Mouse (Mus musculus) liver, postnatal 0 days (tissue): ENCODE measurements around the gene Aldh1l1. TPM values are rescaled to one million over a fixed set of nuclear protein-coding genes. Genes with fewer than 3 reads are reported as not detected.

Source experiments
- ATAC-seq: fragments of 200-750 bp; cut with Nextera tagmentation; 2 replicates; pipeline ENCODE4 v1.8.0; 2017; ENCODE audit warnings: mild to moderate bottlenecking, moderate library complexity
- DNase-seq: peaks from one replicate; pipeline ENCODE4 v3.0.0-alpha.2; 2016
- H3K27ac ChIP-seq: fragments of 300-500 bp; sonication (generic); 2 replicates; pipeline ENCODE4 v1.5.1; 2014; ENCODE audit warnings: antibody characterized with exemption, moderate library complexity, mild to moderate bottlenecking, low read depth
- H3K27me3 ChIP-seq: fragments of 300-500 bp; sonication (generic); 2 replicates; pipeline ENCODE4 v1.6.1; 2014; ENCODE audit warnings: low read length, control low read depth, mixed read lengths; ENCODE audit not compliant: insufficient read depth
- H3K36me3 ChIP-seq: fragments of 300-500 bp; sonication (generic); replicated peaks from 2 replicates; pipeline ENCODE4 v1.6.1; 2014; ENCODE audit warnings: mild to moderate bottlenecking, control low read depth, low read length, moderate library complexity, mixed read lengths; ENCODE audit not compliant: insufficient read depth
- H3K4me1 ChIP-seq: fragments of 300-500 bp; sonication (generic); 2 replicates; pipeline ENCODE4 v1.6.1; 2014; ENCODE audit warnings: antibody characterized with exemption, mild to moderate bottlenecking, control low read depth; ENCODE audit not compliant: insufficient read depth
- H3K4me2 ChIP-seq: fragments of 300-500 bp; sonication (generic); 2 replicates; pipeline ENCODE4 v1.6.1; 2014; ENCODE audit warnings: low read depth, mild to moderate bottlenecking, low read length, moderate library complexity, mixed read lengths
- H3K4me3 ChIP-seq: fragments of 300-500 bp; sonication (generic); 2 replicates; pipeline ENCODE4 v1.5.1; 2014; ENCODE audit warnings: low read depth, low read length
- H3K9ac ChIP-seq: fragments of 300-500 bp; sonication (generic); replicated peaks from 2 replicates; pipeline ENCODE4 v1.6.1; 2014; ENCODE audit warnings: mild to moderate bottlenecking, moderate library complexity
- H3K9me3 ChIP-seq: fragments of 300-500 bp; sonication (generic); 2 replicates; pipeline ENCODE4 v1.6.1; 2016; ENCODE audit warnings: mild to moderate bottlenecking, control low read depth, low read length, mixed read lengths
- CTCF ChIP-seq: sonication (generic); IDR thresholded peaks from 2 replicates; pipeline ENCODE4 v1.5.1; 2016; ENCODE audit warnings: antibody characterized with exemption, low read depth
- EP300 ChIP-seq: IDR thresholded peaks from 2 replicates; pipeline ENCODE4 v1.6.1; 2016; ENCODE audit warnings: antibody characterized with exemption, low read depth, mild to moderate bottlenecking
- WGBS: fragments of 180-500 bp; shearing (Covaris S2); extraction: QIAGEN DNeasy Blood & Tissue Kit; methylation state at CpG from one replicate; pipeline ENCODE4 v1.1.7; 2014; ENCODE audit not compliant: insufficient replicate concordance; 5-methylcytosine and 5-hydroxymethylcytosine counted together
- polyA plus RNA-seq: library from polyadenylated mRNA; unstranded; fragments of >200 nt; fragmentation: Nextera tagmentation; extraction: Ambion mirVana; gene quantifications from 2 replicates; pipeline ENCODE4 v1.2.1, GENCODE M21; 2015

Aldh1l1 gene
- polyA plus RNA-seq, 1 experiment from 2014 or later, result 114 TPM

DNA sequence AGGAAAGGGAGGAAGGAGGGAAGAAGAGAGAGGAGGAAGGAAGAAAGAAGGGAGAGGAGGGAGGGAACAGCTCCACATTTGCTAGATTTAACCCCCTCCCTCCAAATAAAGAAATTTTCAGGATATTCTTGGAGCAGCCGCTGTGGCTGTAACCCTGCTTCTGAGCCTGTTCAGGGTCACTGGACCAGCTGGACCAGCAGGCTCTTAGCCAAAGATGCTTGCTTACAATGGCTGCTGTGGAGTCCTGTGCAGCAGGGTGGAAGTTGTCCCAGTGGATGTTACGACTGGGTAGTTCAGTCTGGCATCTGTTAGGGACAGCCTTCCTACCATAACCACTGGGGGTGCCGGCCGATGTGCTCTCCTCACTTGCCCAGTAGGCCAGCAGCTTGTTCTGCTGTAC lies 82.5 kb downstream of the Aldh1l1 start:
- Histone ChIP-seq H3K9ac (no peak overlapping the region), H3K4me3 (no peak overlapping the region), H3K36me3 (peaks cover 32% of the 10 kb centered on the region), H3K4me2 (no peak overlapping the region), H3K27me3 (no peaks in the 10 kb centered on the region), H3K27ac (no peak overlapping the region), H3K4me1 (no peaks in the 10 kb centered on the region), H3K9me3 (no peaks in the 10 kb centered on the region)
- TF ChIP-seq CTCF (no peak), EP300 (no peak)
- WGBS, result 76% methylated on average over 4 of the region's 4 CpGs
- DNase-seq (no peak), ATAC-seq (no peak)

GRCm38 (mm10) chr6:90569736-90570383 lies 83.6 kb downstream of the Aldh1l1 start:
- Histone ChIP-seq H3K27ac (no peak overlapping the region), H3K36me3 (peaks cover 27% of the 10 kb centered on the region), H3K27me3 (no peaks in the 10 kb centered on the region), H3K9me3 (no peaks in the 10 kb centered on the region), H3K9ac (no peak overlapping the region), H3K4me2 (no peak overlapping the region), H3K4me3 (no peak overlapping the region), H3K4me1 (no peaks in the 10 kb centered on the region)
- no peak for ATAC-seq
- DNase-seq, result no peak
- WGBS, result 29% methylated on average over 12 of the region's 12 CpGs
- TF ChIP-seq CTCF (no peak), EP300 (no peak)

GRCm38 (mm10) chr6:90570392-90570791 lies 84.2 kb downstream of the Aldh1l1 start:
- TF ChIP-seq CTCF (no peak), EP300 (no peak)
- H3K27me3 ChIP-seq, result no peaks in the 10 kb centered on the region
- no peak overlapping the region for H3K4me2 ChIP-seq
- 69% methylated on average over 8 of the region's 8 CpGs for WGBS
- no peak overlapping the region for H3K4me3 ChIP-seq
- no peaks in the 10 kb centered on the region for H3K9me3 ChIP-seq
- no peak overlapping the region for H3K27ac ChIP-seq
- H3K4me1 ChIP-seq, result no peaks in the 10 kb centered on the region
- H3K9ac ChIP-seq, result no peak overlapping the region
- ATAC-seq (no peak), DNase-seq (no peak)
- peaks cover 23% of the 10 kb centered on the region for H3K36me3 ChIP-seq

GRCm38 (mm10) chr6:90575261-90575715 lies 89.1 kb downstream of the Aldh1l1 start:
- H3K4me3 ChIP-seq, result no peak overlapping the region
- H3K9me3 ChIP-seq, result no peaks in the 10 kb centered on the region
- 34% methylated on average over 3 of the region's 3 CpGs for WGBS
- no peak overlapping the region for H3K27ac ChIP-seq
- DNase-seq (peak; percentile 81), ATAC-seq (peak; percentile 12)
- peaks cover 13% of the 10 kb centered on the region for H3K36me3 ChIP-seq
- H3K27me3 ChIP-seq, result no peaks in the 10 kb centered on the region
- H3K4me2 ChIP-seq, result no peak overlapping the region
- H3K9ac ChIP-seq, result no peak overlapping the region
- TF ChIP-seq EP300, result no peak
- peak; percentile 85 for TF ChIP-seq CTCF
- H3K4me1 ChIP-seq, result 0 out of 2 replicates have a peak, but pooled peaks cover 3% of the 10 kb centered on the region

DNA sequence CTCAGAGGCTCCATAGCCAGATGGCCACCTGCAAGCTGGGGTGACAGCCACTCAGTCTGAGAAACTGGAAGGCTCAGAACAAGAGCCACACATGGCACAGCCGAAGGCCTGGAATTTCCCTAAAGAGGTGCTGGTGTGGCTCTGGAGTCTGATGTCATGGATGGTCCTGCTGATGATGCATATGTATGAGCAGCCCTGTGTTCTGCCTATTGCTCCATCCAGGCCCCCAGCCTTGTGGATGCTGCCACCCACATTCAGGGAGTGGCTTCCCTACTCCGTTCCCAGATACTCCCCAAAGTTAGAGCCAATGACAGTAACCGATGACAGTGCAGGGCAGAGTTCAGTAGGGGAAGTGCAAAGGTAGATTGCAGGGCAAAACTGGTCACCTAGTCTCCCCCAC lies 91.9 kb downstream of the Aldh1l1 start:
- H3K9ac ChIP-seq, result peak overlapping the region; percentile 32
- peak overlapping the region; percentile 69 for H3K27ac ChIP-seq
- DNase-seq (peak; percentile 65), ATAC-seq (peak; percentile 93)
- WGBS, result 54% methylated on average over 3 of the region's 3 CpGs
- 0 out of 2 replicates have a peak, but pooled peaks cover 3% of the 10 kb centered on the region for H3K4me1 ChIP-seq
- no peak for TF ChIP-seq CTCF
- TF ChIP-seq EP300, result peak; percentile 87
- no peak overlapping the region for H3K4me3 ChIP-seq
- H3K36me3 ChIP-seq, result peaks cover 2% of the 10 kb centered on the region
- H3K9me3 ChIP-seq, result no peaks in the 10 kb centered on the region
- no peak overlapping the region for H3K4me2 ChIP-seq
- no peaks in the 10 kb centered on the region for H3K27me3 ChIP-seq

GRCm38 (mm10) chr6:90582331-90582730 lies 96.1 kb downstream of the Aldh1l1 start:
- Histone ChIP-seq H3K4me3 (no peak overlapping the region), H3K36me3 (no peaks in the 10 kb centered on the region; the same call in 1 of the 2 replicates), H3K9ac (no peak overlapping the region), H3K27ac (no peak overlapping the region), H3K27me3 (no peaks in the 10 kb centered on the region), H3K4me1 (0 out of 2 replicates have a peak, but pooled peaks cover 3% of the 10 kb centered on the region), H3K4me2 (no peak overlapping the region), H3K9me3 (no peaks in the 10 kb centered on the region)
- DNase-seq (no peak), ATAC-seq (no peak)
- WGBS, result 72% methylated on average over 2 of the region's 2 CpGs
- TF ChIP-seq EP300 (no peak), CTCF (no peak)
